Mouse (Mus musculus) adrenal gland, adult 2 months (tissue): Measurements from ENCODE around the gene Fhad1. TPM values are rescaled to one million over a fixed set of nuclear protein-coding genes. Genes with fewer than 3 reads are reported as not detected.

ENCODE experiments used
- DNase-seq: peaks from one replicate; pipeline ENCODE4 v3.0.0; 2021
- polyA plus RNA-seq: library from polyadenylated mRNA; depleted of rRNA; stranded (reverse); fragments of >200 nt; gene quantifications from 2 replicates; pipeline ENCODE4 v1.2.3, GENCODE M21; 2012
- total RNA-seq, 2 experiments: library from RNA; stranded (reverse); gene quantifications; 2 replicates each; pipeline ENCODE4 v1.2.3; 2021

The Fhad1 gene
- total and polyA plus RNA-seq, 3 experiments = 0.13 to 0.79 (median 0.43) TPM

DNA sequence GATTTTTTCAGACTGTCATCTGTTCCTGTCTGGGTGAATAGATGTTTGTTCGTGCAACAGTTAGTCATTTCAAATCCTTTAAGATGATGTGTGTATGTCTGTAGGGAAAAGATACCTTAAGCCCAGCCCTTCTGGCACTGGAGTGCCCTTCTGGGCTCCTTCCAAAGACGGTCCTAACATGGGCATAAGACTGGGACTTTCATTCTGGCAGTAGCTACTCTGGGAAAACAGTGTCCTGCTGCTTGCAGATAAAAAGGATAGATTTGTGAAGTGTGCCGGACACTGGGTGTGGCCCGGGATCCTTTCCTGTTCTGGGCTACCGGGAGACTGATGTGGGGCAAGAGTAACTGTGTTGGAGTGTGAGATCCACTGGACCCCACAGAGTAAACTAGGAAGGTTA, 132.9 kb downstream of the Fhad1 start:
- DNase-seq = no peak

DNA sequence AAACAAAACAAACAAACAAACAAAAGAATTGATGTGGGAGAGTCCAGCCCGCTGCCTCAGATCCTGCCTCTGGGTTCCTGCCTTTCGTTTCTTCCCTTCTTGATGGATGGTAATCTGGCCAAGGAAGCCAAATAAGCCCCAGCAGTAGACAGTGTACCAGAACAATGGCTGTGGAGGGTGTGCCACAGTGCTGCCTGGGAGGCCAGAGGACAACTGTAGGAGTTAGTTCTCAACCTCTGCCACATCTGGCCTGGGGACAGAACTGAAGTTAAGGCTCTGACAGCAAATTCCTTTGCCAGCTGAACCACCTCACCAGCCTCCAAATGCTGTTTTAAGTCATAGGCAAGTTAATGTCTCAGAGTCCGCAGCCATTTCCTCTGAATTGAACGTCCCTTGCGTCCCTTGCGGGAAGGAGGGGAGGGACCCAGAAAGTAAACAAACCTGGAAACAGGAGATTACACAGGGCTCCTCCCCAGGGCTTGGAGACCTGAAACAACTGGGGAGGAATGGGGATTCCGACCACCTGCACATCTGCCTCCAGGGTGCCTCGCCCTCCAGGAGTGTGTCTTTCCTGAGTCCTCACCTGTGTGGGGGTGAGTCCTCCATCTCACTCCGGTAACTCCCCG, 133.5 kb downstream of the Fhad1 start:
- DNase-seq = no peak

GRCm38 (mm10) chr4:141879875-141880274, 135.0 kb downstream of the Fhad1 start:
- no peak for DNase-seq

DNA sequence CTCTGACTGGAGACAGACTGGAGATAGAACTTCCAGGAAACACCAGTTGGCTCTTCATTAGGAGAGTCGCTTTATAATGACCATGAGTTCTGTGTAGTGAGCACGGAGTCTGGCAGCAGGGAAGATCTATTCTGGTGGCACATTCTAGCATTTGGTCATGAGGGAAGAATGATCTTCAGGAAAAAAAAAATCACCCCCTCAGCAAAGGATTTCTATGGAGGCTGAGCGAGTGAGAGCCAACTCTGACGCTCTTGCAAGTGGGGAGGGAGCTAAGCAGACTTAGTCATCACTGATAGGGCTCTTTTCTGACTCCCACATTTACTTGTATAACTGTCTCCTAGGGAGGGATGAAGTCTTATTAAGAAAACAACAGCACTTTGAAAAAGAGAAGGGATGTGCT, 135.8 kb downstream of the Fhad1 start:
- no peak for DNase-seq

DNA sequence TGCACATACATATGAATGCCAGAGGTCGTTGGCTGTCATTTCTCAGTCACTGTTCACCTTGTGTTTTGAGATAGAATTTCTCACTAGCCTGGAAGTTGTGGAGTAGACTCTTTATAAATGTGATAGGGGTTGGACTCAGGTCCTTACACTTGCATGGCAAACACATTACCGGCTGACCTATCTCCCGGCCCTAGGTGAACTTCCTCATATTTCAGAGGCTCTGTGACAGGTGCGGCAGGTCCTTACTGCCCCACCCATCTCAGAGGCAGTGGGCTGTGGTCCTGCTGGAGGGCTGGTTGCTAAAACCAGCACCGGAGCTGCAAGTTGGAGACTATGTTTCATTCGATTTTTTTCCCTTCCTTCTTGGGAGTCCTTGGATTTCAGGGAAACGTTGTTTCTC, 136.3 kb downstream of the Fhad1 start:
- DNase-seq = no peak

GRCm38 (mm10) chr4:141875481-141876108, 139.3 kb downstream of the Fhad1 start:
- no peak for DNase-seq

GRCm38 (mm10) chr4:141874601-141875460, 140.1 kb downstream of the Fhad1 start, which contains the start of gene Efhd2:
Gene Efhd2 (minus strand): TSS chr4:141874920.
- DNase-seq = peak; percentile 91

GRCm38 (mm10) chr4:141874111-141874600, 140.7 kb downstream of the Fhad1 start:
- DNase-seq = no peak

DNA sequence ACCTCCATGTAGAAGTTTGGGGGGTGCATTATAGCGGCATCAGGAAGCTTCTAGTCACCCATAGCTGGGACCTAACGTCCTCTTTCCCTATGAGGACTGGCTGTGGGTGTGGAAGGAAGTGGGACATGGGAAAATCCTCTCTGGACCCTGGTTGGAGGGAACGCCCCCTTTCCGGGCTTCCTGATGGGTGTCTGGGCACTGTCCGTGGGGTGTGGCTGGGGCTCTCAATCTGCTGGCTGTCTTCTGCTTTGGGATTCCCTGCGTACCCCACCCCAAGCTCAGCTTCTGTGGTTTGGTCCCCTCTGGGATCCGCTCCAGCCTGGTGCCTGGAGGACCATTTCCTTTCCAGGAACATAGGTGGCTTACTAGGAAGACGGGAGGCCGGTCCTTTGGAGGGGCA, 141.9 kb downstream of the Fhad1 start:
- no peak for DNase-seq

- no peak for DNase-seq
Measured at GRCm38 (mm10) chr4:141871909-141872308, 143.0 kb downstream of the Fhad1 start.

DNA sequence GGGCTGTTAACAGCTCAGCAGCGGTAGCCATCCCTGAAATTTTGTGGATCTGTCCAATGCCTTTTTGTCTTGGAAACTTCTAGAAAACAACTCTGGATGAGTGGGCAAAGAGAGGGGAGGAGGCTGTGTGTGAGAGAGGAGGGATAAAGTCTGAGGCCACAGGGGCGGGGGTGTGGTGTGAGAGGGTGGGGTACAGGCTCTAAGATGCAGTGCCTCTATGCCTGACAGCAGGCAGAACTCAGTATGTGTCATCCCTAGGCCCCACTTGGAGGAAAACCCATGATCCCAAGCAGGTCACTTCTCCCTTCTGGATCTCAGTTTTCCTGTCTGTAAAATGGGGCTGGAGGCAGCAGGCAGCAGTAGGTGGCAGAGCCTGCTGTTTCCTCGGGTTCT, 143.6 kb downstream of the Fhad1 start:
- DNase-seq = no peak

- no peak for DNase-seq
Measured at GRCm38 (mm10) chr4:141870666-141871332, 144.1 kb downstream of the Fhad1 start.

- peak; percentile 62 for DNase-seq
Measured at GRCm38 (mm10) chr4:141869436-141870215, 145.3 kb downstream of the Fhad1 start.

DNA sequence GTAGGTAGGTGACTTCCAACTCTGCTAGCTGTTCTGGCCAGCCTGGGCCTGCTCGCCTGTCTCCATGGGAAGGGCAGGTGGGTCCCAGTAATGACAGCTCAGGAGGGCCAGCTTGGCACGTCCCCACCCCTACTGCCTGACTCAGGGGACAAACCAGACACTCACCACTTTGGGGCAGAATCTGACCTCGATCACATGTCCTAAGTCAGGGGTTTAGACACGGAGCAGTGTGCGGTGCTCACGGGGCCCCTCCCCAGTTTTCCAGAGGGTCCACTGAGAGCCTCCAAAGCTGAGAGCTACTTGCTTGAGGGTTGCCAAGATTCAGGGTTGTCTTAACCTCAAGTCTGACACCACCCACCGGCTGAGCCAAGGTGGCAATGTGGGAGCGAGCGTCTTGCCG, 146.8 kb downstream of the Fhad1 start:
- DNase-seq = no peak

DNA sequence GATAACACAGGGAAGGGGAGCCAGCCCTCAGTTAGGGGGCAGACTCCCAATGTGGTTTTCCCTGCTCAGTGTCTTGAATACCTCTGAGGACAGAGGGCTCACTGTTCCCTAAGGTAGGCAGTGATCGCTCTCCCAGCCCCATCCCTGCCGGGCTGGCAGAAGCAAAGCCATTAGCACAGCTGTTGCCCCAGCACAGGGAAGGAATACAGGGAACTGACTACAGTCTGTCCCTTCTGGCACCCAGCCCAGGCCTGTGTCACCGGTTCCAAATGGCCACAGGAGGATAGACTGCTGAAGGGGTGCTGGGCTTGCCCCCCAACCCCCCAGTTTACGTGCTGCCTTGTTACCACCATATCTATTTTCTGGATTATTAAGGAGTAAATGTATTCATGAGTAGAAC, 147.4 kb downstream of the Fhad1 start:
- peak; percentile 69 for DNase-seq

DNA sequence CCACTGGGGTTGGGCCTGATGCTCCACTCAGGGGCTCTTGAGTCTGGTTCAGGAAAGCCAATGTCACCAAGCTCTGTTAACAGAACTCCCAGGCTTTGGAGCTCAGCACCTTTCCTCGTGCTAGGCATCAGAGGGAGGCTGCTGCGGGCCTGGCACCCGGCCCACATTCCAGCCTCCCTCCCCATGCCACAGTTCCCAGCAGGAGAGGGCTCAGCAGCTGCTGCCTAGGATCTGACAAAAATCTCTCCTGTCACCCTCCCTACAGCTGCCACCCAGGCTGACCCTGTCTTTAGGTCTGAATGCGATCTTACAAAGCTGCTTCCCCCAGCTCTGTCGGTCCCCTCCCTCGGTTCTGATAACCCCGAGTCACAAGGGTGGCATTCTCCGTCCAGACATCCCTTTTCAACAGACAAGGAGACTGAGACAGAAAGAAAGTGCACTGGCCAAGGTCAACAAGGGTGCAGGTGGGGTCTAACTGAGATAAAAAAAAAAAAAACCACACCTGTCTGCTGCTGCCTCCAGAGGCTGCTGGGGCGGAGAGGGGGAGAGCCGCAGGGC, 147.9 kb downstream of the Fhad1 start:
- DNase-seq = no peak

GRCm38 (mm10) chr4:141865600-141865999, 149.3 kb downstream of the Fhad1 start:
- DNase-seq = no peak

- DNase-seq = no peak
Measured at GRCm38 (mm10) chr4:141865006-141865405, 149.9 kb downstream of the Fhad1 start.

DNA sequence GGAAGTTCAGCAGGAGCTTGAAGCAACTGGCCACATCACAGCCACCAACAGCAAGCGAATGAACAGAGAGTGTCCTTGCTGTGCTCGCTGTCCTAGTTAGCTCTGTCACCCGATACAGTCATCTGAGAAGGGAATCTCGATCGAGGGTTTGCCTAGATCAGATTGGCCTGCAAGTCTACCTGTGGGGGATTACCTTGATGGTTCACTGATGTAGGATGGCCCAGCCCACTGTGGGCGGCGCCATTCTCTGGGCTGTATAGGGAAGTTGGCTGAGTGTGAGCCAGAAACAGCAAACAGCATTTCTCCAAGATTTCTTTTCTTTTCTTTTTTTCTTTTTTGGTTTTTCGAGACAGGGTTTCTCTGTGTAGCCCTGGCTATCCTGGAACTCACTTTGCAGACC, 150.4 kb downstream of the Fhad1 start:
- DNase-seq = no peak

- no peak for DNase-seq
Measured at GRCm38 (mm10) chr4:141863726-141864280, 151.1 kb downstream of the Fhad1 start.

- DNase-seq = no peak
Measured at GRCm38 (mm10) chr4:141862867-141863266, 152.0 kb downstream of the Fhad1 start.
